Mouse (Mus musculus): ENCODE results near the gene Cox4i1. TPM values are rescaled to one million over a fixed set of nuclear protein-coding genes. Genes with fewer than 3 reads are reported as not detected.

Cox4i1 gene
- polyA plus RNA-seq (2016; fragmentation: Nextera tagmentation; extraction: Ambion mirVana): 950 and 1,041 TPM in 2 replicates

- peak within 1 kb of the TSS; percentile 88 for H3K4me3 ChIP-seq
- peak within 1 kb of the TSS; percentile 96 for H3K9ac ChIP-seq
- no peaks in the 10 kb centered on the region for H3K27me3 ChIP-seq (replicated peaks)
- H3K4me1 ChIP-seq: peaks cover 42% of the 10 kb centered on the region
- WGBS: under 1% methylated on average over 103 of the region's 105 CpGs
- peak; percentile 93 for ATAC-seq (ENCODE audit: low FRiP score, low read depth)
- H3K27ac ChIP-seq: peak within 1 kb of the TSS; percentile 75; the same call in 1 of the 2 replicates
- peak within 1 kb of the TSS; percentile 92 for H3K4me2 ChIP-seq (replicated peaks)
- H3K36me3 ChIP-seq: peaks cover 31% of the 10 kb centered on the region
- H3K9me3 ChIP-seq: no peaks in the 10 kb centered on the region
Measured at GRCm38 (mm10) chr8:120667561-120668373, at the start of gene Cox4i1, which contains the start of gene Gm27021. Cox4i1 (plus strand) TSS chr8:120668222. Gm27021 (minus strand) TSS chr8:120668079.

DNA sequence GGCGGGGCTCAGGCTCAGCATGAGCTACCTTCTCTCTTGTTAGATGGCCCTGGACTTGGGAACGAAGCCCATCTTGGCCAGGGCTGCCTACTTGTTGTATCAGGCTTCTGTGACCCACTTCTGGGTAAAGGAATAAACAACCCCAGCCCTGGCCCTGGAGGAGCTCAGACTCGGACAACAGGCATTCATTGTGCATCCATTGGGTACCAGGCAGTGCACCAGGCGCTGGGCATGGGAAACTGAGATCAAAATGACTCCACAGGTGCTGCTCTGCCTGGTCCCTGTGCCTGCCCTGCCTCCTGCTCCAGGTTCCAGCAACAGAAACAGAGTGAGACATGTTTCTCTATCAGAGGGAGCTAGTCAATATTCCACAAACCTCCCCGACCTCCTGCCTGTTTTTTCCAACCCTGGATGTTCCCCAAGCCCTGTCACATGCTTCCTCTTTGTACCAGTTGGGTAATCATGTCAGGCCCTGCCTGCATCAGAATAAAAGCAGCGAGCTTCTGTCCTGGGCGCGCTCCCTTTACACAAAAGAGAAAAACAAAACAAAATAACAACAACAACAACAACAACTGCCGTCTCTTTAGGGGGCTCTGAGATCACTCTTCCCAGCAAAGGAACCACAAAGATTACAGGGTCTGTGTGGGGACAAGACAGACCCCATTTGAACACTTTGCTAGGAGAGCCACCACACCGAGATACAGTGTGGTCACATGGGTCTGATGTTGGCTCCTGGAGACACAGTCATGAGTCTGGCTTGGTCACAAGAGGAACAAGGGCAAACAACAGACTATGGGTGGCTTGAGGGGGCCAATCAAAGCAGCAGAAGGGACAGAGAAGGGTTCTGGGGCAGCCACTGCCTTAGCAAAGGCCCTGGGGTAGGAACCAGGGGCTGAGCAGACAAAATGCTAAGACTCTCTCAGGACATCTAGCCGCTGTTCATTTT lies 48.5 kb upstream of the Cox4i1 start:
- Histone ChIP-seq H3K36me3 (no peaks in the 10 kb centered on the region), H3K27me3 (replicated peaks) (no peaks in the 10 kb centered on the region), H3K4me2 (replicated peaks) (no peak overlapping the region), H3K9me3 (no peaks in the 10 kb centered on the region), H3K27ac (no peak overlapping the region; the same call in 1 of the 2 replicates), H3K4me1 (peaks cover 30% of the 10 kb centered on the region), H3K4me3 (no peak overlapping the region), H3K9ac (no peak overlapping the region)
- no peak for ATAC-seq (ENCODE audit: low FRiP score, low read depth)
- WGBS: 78% methylated on average over 11 of the region's 11 CpGs

GRCm38 (mm10) chr8:120620441-120620840 lies 47.6 kb upstream of the Cox4i1 start:
- Histone ChIP-seq H3K36me3 (no peaks in the 10 kb centered on the region), H3K4me1 (peaks cover 30% of the 10 kb centered on the region), H3K4me3 (no peak overlapping the region), H3K27me3 (replicated peaks) (no peaks in the 10 kb centered on the region), H3K9ac (no peak overlapping the region), H3K27ac (no peak overlapping the region), H3K4me2 (replicated peaks) (no peak overlapping the region), H3K9me3 (no peaks in the 10 kb centered on the region)
- WGBS: 59% methylated on average over 7 of the region's 7 CpGs
- no peak for ATAC-seq (ENCODE audit: low FRiP score, low read depth)

DNA sequence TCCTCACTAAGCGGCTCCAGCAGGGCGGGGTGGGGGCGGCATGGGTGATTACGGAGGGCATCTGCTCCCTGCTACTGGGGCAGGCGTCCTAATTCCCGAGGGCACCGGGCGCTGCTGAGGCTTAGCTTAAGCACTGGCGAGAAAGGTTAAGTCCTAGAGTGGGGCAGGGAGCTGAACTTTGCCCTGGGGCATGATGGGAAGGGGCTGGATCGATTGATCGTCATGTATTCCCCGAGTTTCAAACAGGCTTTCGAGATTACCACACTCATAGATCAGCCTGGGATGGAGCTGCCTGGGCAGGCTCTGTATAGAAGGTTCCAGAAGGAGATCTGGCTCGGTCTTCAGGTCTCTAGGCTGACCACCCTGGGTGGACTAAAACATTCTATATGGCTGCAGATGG lies 45.9 kb upstream of the Cox4i1 start:
- peaks cover 17% of the 10 kb centered on the region for H3K4me1 ChIP-seq
- ATAC-seq (ENCODE audit: low FRiP score, low read depth): no peak
- no peak overlapping the region for H3K4me3 ChIP-seq
- no peak overlapping the region for H3K27ac ChIP-seq
- WGBS: 80% methylated on average over 14 of the region's 14 CpGs
- no peak overlapping the region for H3K4me2 ChIP-seq (replicated peaks)
- no peaks in the 10 kb centered on the region for H3K9me3 ChIP-seq
- H3K27me3 ChIP-seq (replicated peaks): no peaks in the 10 kb centered on the region
- no peak overlapping the region for H3K9ac ChIP-seq
- H3K36me3 ChIP-seq: no peaks in the 10 kb centered on the region

DNA sequence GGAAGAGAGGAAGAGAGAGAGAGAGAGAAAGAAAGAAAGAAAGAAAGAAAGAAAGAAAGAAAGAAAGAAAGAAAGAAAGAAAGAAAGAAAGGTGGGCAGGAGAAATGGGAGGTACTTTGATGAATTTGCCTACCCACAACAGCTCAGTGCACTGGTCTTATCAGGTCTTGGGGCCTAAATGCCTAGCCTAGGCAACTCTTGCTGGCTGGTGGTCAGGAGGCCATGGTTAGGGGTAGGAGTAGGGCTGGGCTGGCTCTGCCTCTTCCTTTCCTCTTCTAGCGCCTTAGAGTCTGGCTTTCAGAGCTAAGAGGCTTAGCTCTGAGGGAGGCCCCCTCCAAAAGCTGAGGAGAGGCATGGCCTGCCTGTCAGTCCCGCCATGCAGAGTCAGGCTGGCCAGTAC lies 44.4 kb upstream of the Cox4i1 start:
- Histone ChIP-seq H3K27me3 (replicated peaks) (no peaks in the 10 kb centered on the region), H3K4me2 (replicated peaks) (no peak overlapping the region), H3K36me3 (no peaks in the 10 kb centered on the region), H3K4me3 (no peak overlapping the region), H3K27ac (no peak overlapping the region), H3K4me1 (peaks cover 7% of the 10 kb centered on the region), H3K9ac (no peak overlapping the region), H3K9me3 (no peaks in the 10 kb centered on the region)
- ATAC-seq (ENCODE audit: low FRiP score, low read depth): no peak
- 29% methylated on average over 2 of the region's 2 CpGs for WGBS

DNA sequence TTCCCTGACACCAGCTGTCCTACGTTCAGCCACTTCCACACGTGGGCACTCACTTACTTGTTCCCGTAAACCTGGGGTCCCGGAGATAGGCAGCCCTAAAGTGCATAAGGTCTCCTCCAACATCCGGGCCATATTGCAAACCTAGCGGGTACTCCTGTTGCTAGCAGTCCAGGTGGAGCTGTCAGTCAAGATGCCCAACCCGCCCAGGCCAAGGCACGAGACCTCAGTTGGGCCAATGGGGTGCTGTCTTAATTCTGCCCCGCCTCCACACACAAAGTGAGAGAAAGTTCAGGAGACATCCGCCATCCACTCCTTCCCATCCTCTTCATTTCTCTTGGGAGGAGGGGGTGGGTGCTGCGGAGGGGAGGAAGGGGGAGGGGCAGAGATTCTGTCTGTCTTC lies 41.6 kb upstream of the Cox4i1 start:
- Histone ChIP-seq H3K9ac (no peak overlapping the region), H3K4me1 (peaks cover 7% of the 10 kb centered on the region), H3K4me3 (no peak overlapping the region), H3K27me3 (replicated peaks) (0 out of 2 replicates have a peak, but pooled peaks cover 3% of the 10 kb centered on the region), H3K9me3 (no peaks in the 10 kb centered on the region), H3K4me2 (replicated peaks) (no peak overlapping the region), H3K36me3 (no peaks in the 10 kb centered on the region), H3K27ac (no peak overlapping the region)
- no peak for ATAC-seq (ENCODE audit: low FRiP score, low read depth)
- WGBS: 57% methylated on average over 11 of the region's 11 CpGs

DNA sequence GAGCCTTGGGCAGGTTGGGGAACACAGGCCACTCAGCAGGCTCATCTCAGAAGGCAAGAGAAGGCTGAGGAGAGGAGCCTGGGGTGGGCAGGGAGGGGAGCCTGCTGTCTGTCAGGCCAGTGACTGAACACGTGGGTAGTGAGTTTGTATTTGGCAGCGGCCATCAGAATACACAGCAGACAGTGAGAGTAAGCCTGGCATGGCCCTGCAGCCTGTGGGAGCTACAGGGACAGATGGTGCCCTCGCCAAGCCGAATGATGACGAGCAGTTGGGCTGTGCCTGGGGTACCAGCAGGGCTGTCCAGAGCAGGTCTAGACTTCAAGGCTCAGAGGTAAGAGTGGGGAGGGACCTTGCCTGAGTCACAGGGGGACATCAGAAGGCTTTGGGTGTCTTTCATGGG lies 40.7 kb upstream of the Cox4i1 start:
- WGBS: 93% methylated on average over 5 of the region's 5 CpGs
- H3K9ac ChIP-seq: no peak overlapping the region
- no peak overlapping the region for H3K4me2 ChIP-seq (replicated peaks)
- no peaks in the 10 kb centered on the region; the same call in 1 of the 2 replicates for H3K4me1 ChIP-seq
- no peaks in the 10 kb centered on the region for H3K9me3 ChIP-seq
- no peaks in the 10 kb centered on the region for H3K36me3 ChIP-seq
- H3K4me3 ChIP-seq: no peak overlapping the region
- ATAC-seq (ENCODE audit: low FRiP score, low read depth): no peak
- 0 out of 2 replicates have a peak, but pooled peaks cover 8% of the 10 kb centered on the region for H3K27me3 ChIP-seq (replicated peaks)
- H3K27ac ChIP-seq: no peak overlapping the region

DNA sequence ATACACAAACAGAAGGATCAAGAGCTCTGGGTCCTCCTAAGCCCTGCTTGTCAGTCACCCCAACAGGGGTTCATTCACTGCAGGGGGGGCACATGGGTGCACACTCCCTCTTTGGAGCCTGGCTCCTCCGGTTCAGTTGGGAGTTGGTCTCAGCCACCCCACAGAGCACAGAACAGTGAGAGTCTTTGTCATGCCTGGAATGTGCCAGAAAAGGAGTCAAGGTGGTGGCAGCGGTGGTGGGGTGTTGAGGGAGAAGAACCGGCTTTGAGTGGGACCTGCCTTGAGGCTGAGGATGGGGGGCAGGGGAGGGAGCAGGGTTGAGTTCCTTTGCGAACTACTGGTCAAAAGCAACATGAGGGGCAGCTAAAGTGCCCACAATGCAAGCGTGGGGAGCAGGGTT lies 38.0 kb upstream of the Cox4i1 start:
- no peak overlapping the region for H3K27ac ChIP-seq
- peaks cover 31% of the 10 kb centered on the region for H3K27me3 ChIP-seq (replicated peaks)
- H3K36me3 ChIP-seq: no peaks in the 10 kb centered on the region
- H3K9me3 ChIP-seq: no peaks in the 10 kb centered on the region
- ATAC-seq (ENCODE audit: low FRiP score, low read depth): no peak
- WGBS: 53% methylated on average over 5 of the region's 5 CpGs
- H3K4me2 ChIP-seq (replicated peaks): no peak overlapping the region
- H3K9ac ChIP-seq: no peak overlapping the region
- H3K4me1 ChIP-seq: peaks cover 20% of the 10 kb centered on the region
- H3K4me3 ChIP-seq: no peak overlapping the region

DNA sequence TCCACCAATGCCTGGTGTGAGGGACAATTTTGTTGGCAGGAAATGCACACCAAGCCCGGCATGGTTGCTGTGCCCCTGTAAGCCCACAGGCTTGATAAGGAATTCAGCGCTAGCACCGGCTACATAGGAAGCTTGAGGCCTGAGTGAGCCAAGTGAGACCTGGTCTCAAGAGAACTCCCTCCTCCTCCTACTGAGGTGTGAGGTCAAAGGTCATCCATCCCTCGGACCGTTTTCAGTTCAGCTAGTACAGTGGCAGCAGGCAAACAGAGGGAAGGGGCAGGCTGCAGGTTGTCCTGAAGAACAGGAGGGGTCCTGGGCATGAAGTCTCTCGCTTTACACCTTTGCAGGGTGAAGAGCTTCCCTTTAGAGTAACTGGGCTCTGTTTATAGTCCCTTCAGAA lies 37.2 kb upstream of the Cox4i1 start:
- no peaks in the 10 kb centered on the region for H3K36me3 ChIP-seq
- H3K9ac ChIP-seq: no peak overlapping the region
- no peak overlapping the region for H3K27ac ChIP-seq
- ATAC-seq (ENCODE audit: low FRiP score, low read depth): no peak
- peaks cover 20% of the 10 kb centered on the region for H3K4me1 ChIP-seq
- H3K9me3 ChIP-seq: no peaks in the 10 kb centered on the region
- H3K27me3 ChIP-seq (replicated peaks): peaks cover 36% of the 10 kb centered on the region
- H3K4me3 ChIP-seq: no peak overlapping the region
- no peak overlapping the region for H3K4me2 ChIP-seq (replicated peaks)
- WGBS: 38% methylated on average over 6 of the region's 6 CpGs

DNA sequence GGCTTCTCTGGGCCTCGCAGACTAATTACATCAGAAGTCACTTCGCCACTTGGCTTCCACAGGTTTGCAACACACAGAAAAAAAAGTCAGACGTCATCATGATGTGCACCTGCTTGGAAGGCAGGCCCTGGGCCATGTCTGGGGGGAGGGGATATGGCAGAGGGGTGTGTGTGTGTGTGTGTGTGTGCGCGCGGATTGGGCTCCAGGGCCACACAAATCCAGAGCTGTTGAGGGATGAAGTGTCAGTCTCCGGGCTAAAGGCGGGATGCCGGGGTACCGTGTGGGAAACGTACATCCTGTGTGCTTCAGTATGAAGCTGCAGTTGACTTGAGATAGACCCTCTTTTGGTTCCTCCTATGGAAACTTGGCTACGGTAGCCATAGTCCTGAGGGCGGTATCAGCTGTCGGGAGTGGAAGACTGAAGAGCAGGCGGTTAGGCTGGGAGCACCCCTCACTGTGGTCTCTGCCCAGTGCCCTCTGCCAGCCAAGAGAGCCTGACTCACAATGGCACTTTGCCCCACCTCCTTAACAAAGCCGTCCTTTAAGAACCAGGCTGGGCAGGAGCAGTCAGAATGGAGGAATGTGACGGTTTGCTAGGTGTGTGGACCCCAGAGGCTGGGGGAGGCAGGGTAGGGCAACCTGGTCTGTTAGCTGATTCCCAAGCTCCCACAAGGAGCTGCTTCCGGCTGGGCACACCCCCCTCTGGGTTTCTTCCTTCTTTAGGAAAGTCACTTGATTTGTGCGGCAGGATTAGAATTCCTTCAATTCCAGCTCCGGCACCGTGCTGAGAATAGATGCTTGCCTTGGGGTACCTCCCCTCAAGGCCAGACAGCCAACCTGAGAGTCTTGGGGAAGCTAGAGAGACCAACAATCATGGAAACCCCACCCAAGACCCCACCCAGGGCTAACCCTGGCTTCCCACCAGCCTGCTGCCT lies 36.3 kb upstream of the Cox4i1 start:
- Histone ChIP-seq H3K4me1 (peaks cover 20% of the 10 kb centered on the region), H3K9me3 (no peaks in the 10 kb centered on the region), H3K36me3 (no peaks in the 10 kb centered on the region), H3K27ac (no peak overlapping the region), H3K4me2 (replicated peaks) (no peak overlapping the region), H3K4me3 (no peak overlapping the region), H3K27me3 (replicated peaks) (peaks cover 39% of the 10 kb centered on the region), H3K9ac (no peak overlapping the region)
- 76% methylated on average over 21 of the region's 21 CpGs for WGBS
- no peak for ATAC-seq (ENCODE audit: low FRiP score, low read depth)

- peak overlapping the region; percentile 59 for H3K4me3 ChIP-seq
- H3K27ac ChIP-seq: no peak overlapping the region
- peaks cover 20% of the 10 kb centered on the region for H3K4me1 ChIP-seq
- no peaks in the 10 kb centered on the region for H3K9me3 ChIP-seq
- peak; percentile 21; the same call in 1 of the 2 replicates for ATAC-seq (ENCODE audit: low FRiP score, low read depth)
- H3K36me3 ChIP-seq: no peaks in the 10 kb centered on the region
- H3K9ac ChIP-seq: peak overlapping the region; percentile 64; the same call in 1 of the 2 replicates
- peaks cover 39% of the 10 kb centered on the region for H3K27me3 ChIP-seq (replicated peaks)
- H3K4me2 ChIP-seq (replicated peaks): peak overlapping the region; percentile 97
- WGBS: 28% methylated on average over 17 of the region's 17 CpGs
Measured at GRCm38 (mm10) chr8:120632969-120633664, 34.9 kb upstream of the Cox4i1 start.

All from neural tube, embryonic 12.5 days (tissue).